Mouse (Mus musculus): ENCODE data around the gene Abcb6.
A peak's percentile ranks its signal among the peaks of the same experiment; 100 is the strongest.

- TF ChIP-seq CTCF (IDR thresholded peaks at IDR 0.05; ENCODE audit: extremely low read depth, insufficient read depth, low read length) (peak; percentile 28; the same call in 1 of the 2 replicates), POLR2A (IDR thresholded peaks at IDR 0.05; ENCODE audit: extremely low read depth, insufficient read depth, low read length) (peak; percentile 88)
Measured at GRCm38 (mm10) chr1:75142301-75143261, 37.6 kb downstream of the Abcb6 start, which contains the start of the genes Cnppd1 and Retreg2.
